Mouse (Mus musculus) neural tube, embryonic 13.5 days (tissue): ENCODE measurements at regions not wholly inside any gene's neighbourhood (a gene's known extent, or its start where the extent isn't known, plus 50 kb on each side); places are given as distances from the start of the nearest gene placed in this dataset.
A peak's percentile ranks its signal among the peaks of the same experiment; 100 is the strongest.

Source experiments
- ATAC-seq: fragments of 200-750 bp; cut with Nextera tagmentation; 2 replicates; pipeline ENCODE4 v1.8.0; 2017; ENCODE audit warnings: low read depth, mild to moderate bottlenecking, moderate TSS enrichment, moderate library complexity
- H3K27ac ChIP-seq: fragments of 300-500 bp; sonication (generic); replicated peaks from 2 replicates; pipeline ENCODE4 v1.5.1; 2015; ENCODE audit warnings: moderate library complexity, mild to moderate bottlenecking, inconsistent platforms
- H3K27me3 ChIP-seq: fragments of 300-500 bp; sonication (generic); 2 replicates; pipeline ENCODE4 v1.6.1; 2015; ENCODE audit warnings: mild to moderate bottlenecking, inconsistent platforms
- H3K36me3 ChIP-seq: fragments of 300-500 bp; sonication (generic); 2 replicates; pipeline ENCODE4 v1.6.1; 2015; ENCODE audit warnings: mild to moderate bottlenecking, inconsistent platforms
- H3K4me1 ChIP-seq: fragments of 300-500 bp; sonication (generic); replicated peaks from 2 replicates; pipeline ENCODE4 v1.6.1; 2015; ENCODE audit warnings: inconsistent platforms
- H3K4me2 ChIP-seq: fragments of 300-500 bp; sonication (generic); 2 replicates; pipeline ENCODE4 v1.6.1; 2015; ENCODE audit warnings: inconsistent platforms, mild to moderate bottlenecking, moderate library complexity
- H3K4me3 ChIP-seq: fragments of 300-500 bp; sonication (generic); 2 replicates; pipeline ENCODE4 v1.5.1; 2015; ENCODE audit warnings: mild to moderate bottlenecking, inconsistent platforms
- H3K9ac ChIP-seq: fragments of 300-500 bp; sonication (generic); 2 replicates; pipeline ENCODE4 v1.6.1; 2015; ENCODE audit warnings: moderate library complexity, mild to moderate bottlenecking, inconsistent platforms
- H3K9me3 ChIP-seq: fragments of 300-500 bp; sonication (generic); 2 replicates; pipeline ENCODE4 v1.6.1; 2016; ENCODE audit warnings: inconsistent platforms
- WGBS: fragments of 180-500 bp; shearing (Covaris S2); methylation state at CpG from one replicate; pipeline ENCODE4 v1.1.7; 2015; 5-methylcytosine and 5-hydroxymethylcytosine counted together

DNA sequence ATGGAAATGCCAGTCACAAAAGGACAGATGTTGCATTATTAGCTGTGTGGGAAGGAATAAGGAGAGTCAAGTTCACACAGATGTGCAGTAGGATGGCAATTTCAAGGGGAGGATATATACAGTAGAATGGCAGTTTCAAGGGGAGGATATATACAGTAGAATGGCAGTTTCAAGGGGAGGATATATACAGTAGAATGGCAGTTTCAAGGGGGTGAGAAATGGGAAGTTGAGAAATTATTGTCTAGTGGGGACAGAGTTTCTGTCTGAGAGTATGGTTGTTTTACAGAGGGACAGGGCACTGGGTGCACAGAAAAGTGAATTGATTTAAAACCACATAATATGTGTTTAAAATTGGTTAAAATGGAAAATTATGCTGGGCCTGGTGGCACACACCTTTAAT is 54.8 kb upstream of the Scel start:
- H3K9me3 ChIP-seq = no peaks in the 10 kb centered on the region
- H3K27me3 ChIP-seq = no peaks in the 10 kb centered on the region
- no peaks in the 10 kb centered on the region for H3K36me3 ChIP-seq
- no peak overlapping the region for H3K27ac ChIP-seq
- H3K4me1 ChIP-seq = no peaks in the 10 kb centered on the region
- ATAC-seq = no peak
- no peak overlapping the region for H3K4me2 ChIP-seq
- H3K9ac ChIP-seq = no peak overlapping the region
- H3K4me3 ChIP-seq = no peak overlapping the region

DNA sequence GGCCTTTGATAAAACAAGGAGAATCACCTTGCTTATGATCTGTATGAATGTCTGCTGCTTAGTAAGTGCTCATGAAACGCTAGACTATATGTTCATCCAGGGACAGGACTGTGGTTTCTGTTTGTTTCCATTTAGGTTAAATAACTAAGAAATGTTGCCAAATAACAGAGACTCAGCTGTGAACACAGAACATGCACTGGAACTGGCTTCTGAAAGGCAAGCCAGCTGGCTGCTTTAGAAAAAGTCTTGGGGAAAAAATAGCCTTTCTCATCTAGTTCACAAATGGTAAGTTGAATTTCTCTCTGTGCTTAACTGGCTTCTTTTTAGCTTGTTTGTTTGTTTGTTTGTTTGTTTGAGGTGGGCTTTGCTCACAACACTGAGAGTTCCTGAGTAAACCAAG is 57.0 kb upstream of the Scel start:
- Histone ChIP-seq H3K4me1 (no peaks in the 10 kb centered on the region), H3K9ac (no peak overlapping the region), H3K4me3 (no peak overlapping the region), H3K36me3 (no peaks in the 10 kb centered on the region), H3K4me2 (no peak overlapping the region), H3K27me3 (no peaks in the 10 kb centered on the region), H3K9me3 (no peaks in the 10 kb centered on the region), H3K27ac (no peak overlapping the region)
- 90% methylated on average over 1 of the region's 1 CpGs for WGBS
- no peak for ATAC-seq

DNA sequence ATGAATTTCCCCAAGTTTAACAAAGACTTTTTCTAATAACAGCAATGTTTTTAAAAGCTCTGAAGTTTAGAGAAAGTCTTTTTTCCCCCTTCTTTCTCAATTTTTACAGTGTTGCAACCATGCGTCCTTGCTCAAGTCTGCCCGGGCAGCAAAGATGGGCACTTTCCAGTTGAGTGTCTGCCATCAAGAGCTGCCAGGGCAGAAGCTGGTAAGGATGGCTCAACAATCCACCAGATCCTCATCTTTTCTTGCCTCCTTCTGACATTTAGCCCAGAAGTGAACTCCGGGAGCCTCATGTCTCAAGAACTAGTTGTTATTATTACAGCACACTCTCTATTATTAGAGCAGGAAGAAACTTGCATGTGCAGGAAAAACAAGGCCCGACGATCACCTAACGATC is 62.4 kb upstream of the Scel start:
- no peaks in the 10 kb centered on the region for H3K27me3 ChIP-seq
- no peak overlapping the region for H3K4me3 ChIP-seq
- H3K4me1 ChIP-seq = peaks cover 13% of the 10 kb centered on the region
- ATAC-seq = no peak
- no peak overlapping the region for H3K9ac ChIP-seq
- 93% methylated on average over 6 of the region's 6 CpGs for WGBS
- no peaks in the 10 kb centered on the region for H3K9me3 ChIP-seq
- no peak overlapping the region for H3K4me2 ChIP-seq
- H3K27ac ChIP-seq = no peak overlapping the region
- H3K36me3 ChIP-seq = no peaks in the 10 kb centered on the region

DNA sequence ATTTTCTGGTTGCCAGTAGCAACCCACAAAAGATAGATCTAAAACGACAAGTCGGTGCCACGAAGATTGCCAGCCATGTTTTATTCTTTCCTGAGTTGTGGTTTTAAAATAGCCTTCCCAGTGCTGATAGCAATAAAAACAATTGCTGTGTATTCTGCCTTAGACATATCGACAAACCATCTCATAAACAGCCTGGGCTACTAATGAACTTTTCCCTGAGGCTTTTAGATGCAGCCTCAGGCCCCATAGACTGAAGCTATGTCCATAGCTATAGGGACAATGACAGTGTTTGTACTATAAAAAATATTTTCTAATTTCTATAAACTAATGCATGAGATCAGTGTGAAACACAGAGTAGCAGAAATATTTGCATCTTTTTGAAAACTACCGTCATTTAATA is 63.7 kb upstream of the Scel start:
- Histone ChIP-seq H3K9ac (no peak overlapping the region), H3K27ac (peak overlapping the region; percentile 50), H3K4me3 (no peak overlapping the region), H3K9me3 (no peaks in the 10 kb centered on the region), H3K27me3 (no peaks in the 10 kb centered on the region), H3K36me3 (no peaks in the 10 kb centered on the region), H3K4me2 (0 out of 2 replicates have a peak overlapping the region, but pooled peaks have one; percentile 8), H3K4me1 (peaks cover 13% of the 10 kb centered on the region)
- ATAC-seq = peak; percentile 59; the same call in 1 of the 2 replicates
- WGBS = 44% methylated on average over 5 of the region's 5 CpGs

DNA sequence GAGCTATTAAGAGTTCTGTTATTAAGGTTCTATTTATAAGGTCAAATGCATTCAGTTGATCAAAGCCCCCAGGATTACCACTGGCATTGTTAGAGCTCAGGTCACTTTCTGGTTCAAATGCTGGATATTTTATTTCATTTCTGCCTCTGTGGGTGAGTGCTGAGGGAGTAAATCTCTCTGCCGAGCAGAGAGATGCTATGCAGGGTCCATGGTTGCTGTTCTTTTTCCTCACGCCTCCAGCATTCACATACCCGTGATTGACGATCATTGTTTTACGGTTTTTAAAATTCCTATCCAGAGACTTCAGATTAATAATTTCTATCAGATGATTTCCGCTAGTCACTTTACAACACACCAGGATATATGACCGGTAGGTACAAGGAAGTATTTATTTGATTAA is 64.1 kb upstream of the Scel start:
- Histone ChIP-seq H3K4me1 (peaks cover 13% of the 10 kb centered on the region), H3K36me3 (no peaks in the 10 kb centered on the region), H3K27ac (peak overlapping the region; percentile 50), H3K4me3 (no peak overlapping the region), H3K4me2 (0 out of 2 replicates have a peak overlapping the region, but pooled peaks have one; percentile 8), H3K9me3 (no peaks in the 10 kb centered on the region), H3K9ac (no peak overlapping the region), H3K27me3 (no peaks in the 10 kb centered on the region)
- peak; percentile 73; the same call in 1 of the 2 replicates for ATAC-seq
- WGBS = 47% methylated on average over 7 of the region's 7 CpGs

DNA sequence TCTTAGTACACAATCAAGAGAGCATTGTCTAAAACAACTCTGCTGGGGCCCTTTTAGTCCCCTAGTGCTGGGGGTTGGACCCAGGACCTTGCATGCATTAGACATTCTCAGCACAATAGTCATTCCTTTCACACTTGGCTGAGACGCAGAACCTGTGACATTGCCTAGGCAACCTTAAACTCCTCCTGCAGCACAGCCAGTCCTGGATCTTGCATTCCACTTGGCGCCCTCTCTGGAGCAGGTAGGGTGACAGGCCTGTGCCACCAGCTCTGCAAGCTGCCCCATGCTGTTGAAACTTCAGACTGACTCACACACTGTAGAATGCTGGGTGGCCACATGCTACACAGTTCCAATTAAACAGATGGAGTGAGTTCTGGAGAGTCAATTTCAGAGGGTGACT is 66.5 kb upstream of the Scel start:
- H3K4me2 ChIP-seq = no peak overlapping the region
- H3K27me3 ChIP-seq = no peaks in the 10 kb centered on the region
- H3K9ac ChIP-seq = no peak overlapping the region
- peaks cover 13% of the 10 kb centered on the region for H3K4me1 ChIP-seq
- no peak overlapping the region for H3K4me3 ChIP-seq
- no peak for ATAC-seq
- H3K36me3 ChIP-seq = no peaks in the 10 kb centered on the region
- no peak overlapping the region for H3K27ac ChIP-seq
- WGBS = 49% methylated on average over 2 of the region's 2 CpGs
- no peaks in the 10 kb centered on the region for H3K9me3 ChIP-seq

DNA sequence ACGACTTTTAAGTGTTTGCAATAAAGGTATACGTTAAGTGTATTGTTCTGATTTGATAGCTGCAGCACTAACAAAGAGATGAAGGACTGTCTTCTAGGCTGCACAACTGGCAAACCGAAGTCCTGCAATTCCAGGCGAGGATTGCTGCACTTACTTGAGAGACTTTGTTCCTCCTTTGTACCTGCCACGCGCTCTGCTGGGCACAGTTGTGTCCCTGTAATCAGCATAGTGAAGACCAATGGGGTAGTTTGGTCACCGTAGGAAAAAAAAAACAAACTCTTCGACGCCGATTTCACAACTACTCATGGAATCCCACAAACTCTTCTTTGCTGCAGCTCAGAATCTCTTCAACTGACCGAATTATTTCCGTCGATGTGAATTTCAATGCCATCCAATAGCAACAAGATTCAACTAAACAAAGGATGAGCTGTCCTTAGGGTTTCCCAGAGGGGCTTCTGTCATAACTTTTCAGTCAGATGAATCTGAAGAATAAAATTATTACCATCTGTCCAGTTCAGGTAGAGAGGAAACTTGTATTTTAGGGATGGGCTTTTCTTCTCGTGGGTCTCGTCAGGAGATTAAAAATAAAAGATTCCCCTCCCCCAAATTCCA is 71.6 kb upstream of the Scel start:
- no peak for ATAC-seq
- Histone ChIP-seq H3K4me1 (no peaks in the 10 kb centered on the region), H3K27me3 (no peaks in the 10 kb centered on the region), H3K9ac (no peak overlapping the region), H3K27ac (no peak overlapping the region), H3K4me2 (no peak overlapping the region), H3K4me3 (no peak overlapping the region), H3K9me3 (no peaks in the 10 kb centered on the region), H3K36me3 (no peaks in the 10 kb centered on the region)
- WGBS = 78% methylated on average over 15 of the region's 15 CpGs

DNA sequence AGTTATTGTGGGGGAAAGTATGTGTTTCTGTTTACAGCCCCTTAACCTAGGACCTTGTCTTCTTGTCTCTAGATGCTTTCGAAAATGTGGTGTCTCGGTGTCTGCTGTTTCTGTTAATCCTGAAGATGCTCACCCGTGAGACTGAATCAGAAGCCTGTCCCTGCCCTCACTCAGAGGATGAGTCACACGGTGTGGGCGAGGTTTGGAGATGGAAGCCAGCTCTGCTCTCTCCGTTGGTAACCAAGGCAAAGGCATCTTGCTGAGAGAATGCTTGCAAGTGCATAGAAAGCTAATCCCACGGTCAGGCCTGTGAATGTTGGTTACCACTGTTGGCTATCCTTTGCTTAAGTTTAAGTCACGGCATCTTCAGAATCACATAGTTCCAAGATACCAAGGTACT is 72.9 kb upstream of the Scel start:
- 76% methylated on average over 8 of the region's 8 CpGs for WGBS
- no peak overlapping the region for H3K4me3 ChIP-seq
- no peaks in the 10 kb centered on the region for H3K4me1 ChIP-seq
- no peaks in the 10 kb centered on the region for H3K9me3 ChIP-seq
- no peak overlapping the region for H3K27ac ChIP-seq
- no peak for ATAC-seq
- no peak overlapping the region for H3K4me2 ChIP-seq
- no peak overlapping the region for H3K9ac ChIP-seq
- no peaks in the 10 kb centered on the region for H3K36me3 ChIP-seq
- no peaks in the 10 kb centered on the region for H3K27me3 ChIP-seq

DNA sequence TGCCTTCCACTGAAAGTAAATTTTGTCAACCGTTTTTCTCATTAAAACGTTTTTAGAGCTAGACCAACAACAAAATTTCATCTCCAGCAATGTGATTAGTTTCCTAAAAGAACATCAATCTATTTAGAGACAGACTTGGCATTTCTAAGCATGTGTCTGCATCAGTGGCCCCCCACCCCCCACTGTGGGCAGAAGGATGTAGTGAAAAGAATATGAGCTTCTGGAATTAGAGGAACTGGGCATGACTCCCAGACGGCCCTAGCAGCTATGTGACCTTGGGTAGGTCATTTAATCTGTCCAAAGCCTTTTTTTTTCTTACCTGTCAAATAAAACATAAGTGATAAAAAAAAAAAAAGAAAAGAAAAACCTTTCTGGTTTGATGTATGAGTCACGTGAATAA is 78.9 kb upstream of the Scel start:
- H3K9me3 ChIP-seq = no peaks in the 10 kb centered on the region
- H3K4me2 ChIP-seq = no peak overlapping the region
- no peaks in the 10 kb centered on the region for H3K36me3 ChIP-seq
- no peak overlapping the region for H3K27ac ChIP-seq
- no peak overlapping the region for H3K9ac ChIP-seq
- no peaks in the 10 kb centered on the region for H3K27me3 ChIP-seq
- no peaks in the 10 kb centered on the region for H3K4me1 ChIP-seq
- 69% methylated on average over 4 of the region's 4 CpGs for WGBS
- ATAC-seq = no peak
- no peak overlapping the region for H3K4me3 ChIP-seq

DNA sequence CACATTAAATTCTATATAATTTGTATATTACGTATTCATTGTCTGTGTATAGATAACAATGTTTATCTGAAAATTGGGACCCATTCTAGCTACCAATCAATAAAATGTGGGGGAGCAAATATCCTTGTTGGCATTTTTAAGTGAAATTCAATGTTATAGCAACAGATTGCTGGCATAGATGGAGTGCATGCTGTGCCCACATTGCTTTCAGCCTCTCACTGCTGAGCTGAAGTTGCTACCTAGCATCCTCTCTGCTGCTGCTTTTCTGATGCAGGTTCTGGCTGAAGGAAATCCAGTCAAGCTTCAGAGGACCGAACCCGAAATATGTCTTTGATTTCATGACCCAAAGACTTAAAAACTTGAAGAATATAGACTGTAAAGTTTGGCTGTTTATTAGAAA is 80.0 kb upstream of the Scel start:
- no peak overlapping the region for H3K4me2 ChIP-seq
- H3K4me1 ChIP-seq = no peaks in the 10 kb centered on the region
- H3K4me3 ChIP-seq = no peak overlapping the region
- H3K27me3 ChIP-seq = no peaks in the 10 kb centered on the region
- no peak overlapping the region for H3K27ac ChIP-seq
- no peak overlapping the region for H3K9ac ChIP-seq
- 86% methylated on average over 3 of the region's 3 CpGs for WGBS
- H3K36me3 ChIP-seq = no peaks in the 10 kb centered on the region
- H3K9me3 ChIP-seq = no peaks in the 10 kb centered on the region
- ATAC-seq = no peak

DNA sequence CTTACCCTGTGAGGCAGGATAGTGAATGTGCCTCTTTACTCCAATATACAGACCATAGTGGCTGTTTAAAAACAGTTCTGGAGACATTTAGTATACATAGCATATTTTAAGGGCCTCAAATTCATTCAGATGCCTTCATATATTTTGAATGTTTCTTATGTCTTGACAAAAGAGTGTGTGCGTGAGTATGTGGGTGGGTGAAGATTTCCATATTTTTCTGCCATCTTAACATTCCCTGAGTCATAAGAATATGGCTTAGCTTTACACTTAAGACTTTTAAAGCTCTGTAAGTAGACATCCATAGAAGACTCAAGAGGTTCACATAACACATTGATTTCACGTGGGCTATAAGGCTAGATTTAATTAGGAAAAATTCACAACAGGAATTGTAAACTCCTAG is 81.3 kb upstream of the Mycbp2 start:
- Histone ChIP-seq H3K4me2 (no peak overlapping the region), H3K27ac (no peak overlapping the region), H3K4me1 (no peaks in the 10 kb centered on the region), H3K9ac (no peak overlapping the region), H3K4me3 (no peak overlapping the region), H3K9me3 (no peaks in the 10 kb centered on the region), H3K36me3 (no peaks in the 10 kb centered on the region), H3K27me3 (no peaks in the 10 kb centered on the region)
- WGBS = 95% methylated on average over 2 of the region's 2 CpGs
- no peak for ATAC-seq

DNA sequence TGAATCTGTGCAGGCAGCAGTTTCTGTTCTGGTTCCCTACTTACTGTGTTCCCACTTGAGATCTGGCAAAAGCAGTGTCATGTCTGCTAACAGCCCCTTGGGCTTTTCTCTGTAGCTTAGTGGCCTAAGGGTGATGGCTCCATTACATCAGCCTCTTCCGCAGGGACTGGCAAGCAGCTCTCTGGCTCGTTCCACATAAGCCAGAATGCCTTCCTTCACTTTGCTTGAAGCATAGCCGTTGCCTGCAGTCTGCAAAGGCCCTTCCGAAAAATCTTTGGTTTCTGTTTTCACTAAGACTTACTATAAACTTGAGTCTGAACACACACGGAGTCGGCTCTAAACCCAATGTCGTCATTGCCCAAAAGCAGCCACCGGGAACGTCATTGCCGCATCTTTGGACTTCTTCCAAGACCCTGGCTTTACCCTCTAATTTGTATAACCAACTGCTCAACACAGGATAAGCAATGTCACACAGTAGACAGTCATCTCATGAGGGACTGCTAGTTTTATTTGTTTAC is 74.8 kb upstream of the Mycbp2 start:
- ATAC-seq = peak; percentile 41; the same call in 1 of the 2 replicates
- no peak overlapping the region for H3K4me2 ChIP-seq
- no peak overlapping the region for H3K9ac ChIP-seq
- no peak overlapping the region for H3K4me3 ChIP-seq
- H3K36me3 ChIP-seq = no peaks in the 10 kb centered on the region
- WGBS = 65% methylated on average over 10 of the region's 10 CpGs
- H3K27me3 ChIP-seq = no peaks in the 10 kb centered on the region
- peaks cover 17% of the 10 kb centered on the region; the same call in 1 of the 2 replicates for H3K4me1 ChIP-seq
- no peaks in the 10 kb centered on the region for H3K9me3 ChIP-seq
- H3K27ac ChIP-seq = peak overlapping the region; percentile 62
